Mouse (Mus musculus) kidney, postnatal 0 days (tissue): ENCODE measurements around the gene Npcd. TPM values are rescaled to one million over a fixed set of nuclear protein-coding genes. Genes with fewer than 3 reads are reported as not detected.

Experiments
- ATAC-seq: fragments of 200-750 bp; cut with Nextera tagmentation; replicated peaks from 2 replicates; pipeline ENCODE4 v1.8.0; 2017; ENCODE audit warnings: low read depth, moderate number of reproducible peaks, moderate TSS enrichment, moderate library complexity; ENCODE audit not compliant: low FRiP score
- DNase-seq: peaks from one replicate; pipeline ENCODE4 v3.0.0-alpha.2; 2016; ENCODE audit warnings: low spot score
- H3K27ac ChIP-seq: fragments of 300-500 bp; sonication (generic); 2 replicates; pipeline ENCODE4 v1.5.1; 2014; ENCODE audit warnings: mild to moderate bottlenecking
- H3K27me3 ChIP-seq: fragments of 300-500 bp; sonication (generic); 2 replicates; pipeline ENCODE4 v1.6.1; 2014; ENCODE audit warnings: low read length, mixed read lengths; ENCODE audit not compliant: insufficient read depth
- H3K36me3 ChIP-seq: fragments of 300-500 bp; sonication (generic); 2 replicates; pipeline ENCODE4 v1.6.1; 2014; ENCODE audit warnings: low read length, mixed read lengths; ENCODE audit not compliant: insufficient read depth
- H3K4me1 ChIP-seq: fragments of 300-500 bp; sonication (generic); replicated peaks from 2 replicates; pipeline ENCODE4 v1.6.1; 2014; ENCODE audit warnings: antibody characterized with exemption, low read length, mixed read lengths; ENCODE audit not compliant: insufficient read depth
- H3K4me2 ChIP-seq: fragments of 300-500 bp; sonication (generic); 2 replicates; pipeline ENCODE4 v1.6.1; 2014; ENCODE audit warnings: mild to moderate bottlenecking, low read length, moderate library complexity, mixed read lengths
- H3K4me3 ChIP-seq: fragments of 300-500 bp; sonication (generic); replicated peaks from 2 replicates; pipeline ENCODE4 v1.5.1; 2014; ENCODE audit warnings: low read depth, low read length
- H3K9ac ChIP-seq: fragments of 300-500 bp; sonication (generic); 2 replicates; pipeline ENCODE4 v1.6.1; 2014; ENCODE audit warnings: low read depth, low read length
- H3K9me3 ChIP-seq: fragments of 300-500 bp; sonication (generic); replicated peaks from 2 replicates; pipeline ENCODE4 v1.6.1; 2016; ENCODE audit warnings: low read length, inconsistent platforms, mixed read lengths
- CTCF ChIP-seq: IDR thresholded peaks from 2 replicates; pipeline ENCODE4 v1.5.1; 2016; ENCODE audit warnings: antibody characterized with exemption, low read depth, mild to moderate bottlenecking, moderate library complexity
- WGBS: fragments of 180-500 bp; shearing (Covaris S2); extraction: QIAGEN DNeasy Blood & Tissue Kit; methylation state at CpG from one replicate; pipeline ENCODE4 v1.1.7; 2014; 5-methylcytosine and 5-hydroxymethylcytosine counted together
- polyA plus RNA-seq: library from polyadenylated mRNA; unstranded; fragments of >200 nt; fragmentation: Nextera tagmentation; extraction: Ambion mirVana; gene quantifications from 2 replicates; pipeline ENCODE4 v1.2.1, GENCODE M21; 2015

Npcd gene
- polyA plus RNA-seq, 1 experiment from 2014 or later = 0.28 TPM

DNA sequence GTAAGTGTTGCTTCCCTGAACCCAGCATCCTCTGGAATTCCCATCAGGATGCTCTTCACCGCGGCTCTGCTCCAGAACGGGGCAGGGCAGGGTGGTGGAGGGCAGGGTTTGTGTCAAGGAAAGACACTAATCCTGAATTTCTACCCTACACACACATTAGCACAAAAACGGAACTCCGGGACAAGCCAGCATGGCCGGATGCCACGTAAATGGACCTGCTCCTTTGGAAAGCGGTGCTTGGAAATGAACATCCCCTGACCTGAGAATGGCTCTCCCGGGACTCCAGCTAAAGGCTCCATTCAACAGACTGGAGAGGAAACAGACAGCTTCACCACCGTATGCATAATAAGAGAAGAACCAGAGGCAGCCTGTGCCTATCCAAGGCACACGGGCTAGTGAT, 33.3 kb downstream of the Npcd start:
- H3K4me2 ChIP-seq = no peak overlapping the region
- no peaks in the 10 kb centered on the region for H3K36me3 ChIP-seq
- ATAC-seq (no peak), DNase-seq (no peak)
- H3K9ac ChIP-seq = no peak overlapping the region
- 0 out of 2 replicates have a peak, but pooled peaks cover 3% of the 10 kb centered on the region for H3K4me1 ChIP-seq
- H3K4me3 ChIP-seq = no peak overlapping the region
- H3K9me3 ChIP-seq = no peaks in the 10 kb centered on the region
- peaks cover 25% of the 10 kb centered on the region for H3K27me3 ChIP-seq
- H3K27ac ChIP-seq = no peak overlapping the region
- TF ChIP-seq CTCF = no peak
- 64% methylated on average over 11 of the region's 11 CpGs for WGBS

DNA sequence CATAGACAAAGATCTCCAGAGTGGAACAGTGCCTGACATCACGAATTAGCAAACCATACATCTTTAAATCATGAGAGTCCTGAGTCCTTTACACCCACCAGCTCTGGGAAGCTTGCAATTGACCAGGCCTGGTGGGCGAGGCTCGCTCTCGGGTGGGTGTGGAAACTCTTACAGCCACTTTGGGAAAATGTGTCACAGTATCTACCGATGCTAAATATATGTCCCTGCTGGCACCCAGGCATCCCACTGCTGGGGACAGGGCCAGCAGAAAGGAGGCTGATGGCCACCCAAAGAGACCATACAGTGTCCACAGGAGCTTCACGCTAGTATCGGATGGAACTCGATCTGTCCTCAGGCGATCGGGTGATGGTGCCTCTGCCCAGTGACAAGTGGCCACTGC, 35.4 kb downstream of the Npcd start:
- peaks cover 15% of the 10 kb centered on the region for H3K27me3 ChIP-seq
- no peak for TF ChIP-seq CTCF
- no peaks in the 10 kb centered on the region for H3K36me3 ChIP-seq
- WGBS = 77% methylated on average over 10 of the region's 10 CpGs
- no peaks in the 10 kb centered on the region for H3K9me3 ChIP-seq
- H3K4me2 ChIP-seq = no peak overlapping the region
- no peak for ATAC-seq
- H3K4me1 ChIP-seq = 0 out of 2 replicates have a peak, but pooled peaks cover under 1% of the 10 kb centered on the region
- H3K4me3 ChIP-seq = no peak overlapping the region
- no peak overlapping the region for H3K9ac ChIP-seq
- H3K27ac ChIP-seq = no peak overlapping the region
- DNase-seq = no peak

DNA sequence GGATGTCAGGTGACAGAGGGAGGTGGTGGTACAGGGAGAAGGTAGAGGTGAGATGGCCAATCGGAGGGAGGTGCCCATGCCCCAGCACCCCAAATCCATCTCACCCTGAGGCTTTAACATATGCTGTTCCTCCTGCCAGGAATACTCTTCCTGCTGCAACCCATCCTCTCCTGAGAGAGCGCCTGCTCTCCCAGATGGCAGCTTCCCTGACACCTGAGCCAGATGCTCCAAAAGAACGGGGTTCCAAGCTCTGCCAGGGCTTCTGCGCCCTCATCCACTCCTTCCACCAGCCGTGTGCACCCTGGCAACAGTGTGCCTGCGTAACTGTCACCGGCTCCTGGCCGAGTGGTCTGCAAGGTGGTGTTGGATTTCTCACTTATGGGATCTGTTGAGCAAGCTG, 36.4 kb downstream of the Npcd start:
- Histone ChIP-seq H3K4me3 (no peak overlapping the region), H3K27me3 (peaks cover 9% of the 10 kb centered on the region; the same call in 1 of the 2 replicates), H3K9ac (no peak overlapping the region), H3K4me1 (no peaks in the 10 kb centered on the region), H3K36me3 (no peaks in the 10 kb centered on the region), H3K27ac (no peak overlapping the region), H3K4me2 (no peak overlapping the region), H3K9me3 (no peaks in the 10 kb centered on the region)
- no peak for ATAC-seq
- WGBS = 59% methylated on average over 8 of the region's 8 CpGs
- no peak for TF ChIP-seq CTCF
- no peak for DNase-seq

DNA sequence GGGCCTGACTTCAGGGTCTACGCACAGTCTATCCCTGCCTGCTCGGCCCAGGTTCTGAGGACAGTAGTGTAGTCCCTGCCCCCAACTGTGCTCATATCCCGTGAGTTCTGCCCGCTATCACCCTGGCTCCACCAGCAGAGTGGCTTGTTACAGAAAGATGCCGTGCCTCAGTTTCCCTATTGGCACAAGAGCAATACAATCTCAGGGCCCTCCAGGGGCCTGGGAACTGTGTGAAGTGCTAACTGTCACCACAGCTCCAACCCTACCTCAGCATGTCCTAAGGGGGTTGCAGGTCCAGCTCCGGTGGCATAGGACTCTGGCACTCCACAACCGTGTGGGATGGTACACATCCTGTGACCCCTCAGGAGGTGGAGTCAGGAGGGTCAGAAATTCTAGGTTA, 36.9 kb downstream of the Npcd start:
- 78% methylated on average over 7 of the region's 7 CpGs for WGBS
- H3K36me3 ChIP-seq = no peaks in the 10 kb centered on the region

DNA sequence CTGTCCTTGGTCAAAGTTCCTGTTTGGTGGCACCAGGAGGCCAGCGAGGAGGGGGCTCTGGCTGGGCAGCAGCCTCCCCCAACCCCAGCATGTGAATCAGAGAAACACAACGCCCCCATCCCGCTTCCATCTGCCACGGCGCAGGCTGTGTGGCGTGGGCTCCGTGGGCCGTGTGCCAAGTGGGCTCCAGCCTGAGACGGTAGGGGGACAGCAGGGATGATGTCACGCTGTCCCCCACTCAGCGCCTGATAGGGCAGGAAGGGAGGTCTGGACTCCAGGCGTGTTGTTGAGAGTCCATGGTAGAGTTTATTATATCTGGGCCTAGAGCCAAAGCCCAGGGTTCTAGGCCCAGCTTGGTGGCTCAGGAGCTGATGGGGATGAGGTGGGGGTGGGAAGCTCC, 37.8 kb downstream of the Npcd start:
- no peak overlapping the region for H3K9ac ChIP-seq
- no peak for TF ChIP-seq CTCF
- DNase-seq (no peak), ATAC-seq (no peak)
- no peak overlapping the region for H3K4me3 ChIP-seq
- peaks cover 3% of the 10 kb centered on the region; the same call in 1 of the 2 replicates for H3K27me3 ChIP-seq
- H3K4me2 ChIP-seq = no peak overlapping the region
- H3K27ac ChIP-seq = no peak overlapping the region
- H3K36me3 ChIP-seq = no peaks in the 10 kb centered on the region
- 77% methylated on average over 12 of the region's 12 CpGs for WGBS
- H3K9me3 ChIP-seq = no peaks in the 10 kb centered on the region
- H3K4me1 ChIP-seq = no peaks in the 10 kb centered on the region

More for the DNA sequence above, 36.9 kb downstream of the Npcd start:
- DNase-seq = no peak
- no peak overlapping the region for H3K9ac ChIP-seq
- H3K4me2 ChIP-seq = no peak overlapping the region
- no peak for ATAC-seq
- no peak overlapping the region for H3K4me3 ChIP-seq
- peaks cover 3% of the 10 kb centered on the region; the same call in 1 of the 2 replicates for H3K27me3 ChIP-seq
- no peaks in the 10 kb centered on the region for H3K9me3 ChIP-seq
- no peaks in the 10 kb centered on the region for H3K4me1 ChIP-seq
- no peak for TF ChIP-seq CTCF
- no peak overlapping the region for H3K27ac ChIP-seq

DNA sequence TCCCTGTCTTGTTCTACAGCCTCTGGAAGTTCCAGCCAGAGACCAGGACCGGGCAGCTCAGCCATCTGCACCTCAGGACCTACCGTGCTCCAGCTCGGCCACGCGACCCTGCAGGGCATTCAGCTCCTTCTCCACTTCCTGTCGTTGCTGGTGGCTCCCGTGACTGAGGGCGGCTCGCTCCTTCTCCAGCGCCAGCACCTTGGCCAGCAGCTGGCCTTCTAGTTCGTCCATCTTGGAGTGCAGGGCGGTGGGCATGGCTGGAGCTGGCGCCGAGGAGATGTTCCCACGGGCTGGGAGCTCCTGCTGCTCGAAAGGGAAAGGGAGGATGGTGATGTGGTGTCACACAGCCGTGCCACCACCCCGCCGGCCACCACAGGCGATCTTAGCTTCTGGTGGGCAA, 39.9 kb downstream of the Npcd start:
- 22% methylated on average over 20 of the region's 20 CpGs for WGBS
- no peak overlapping the region for H3K4me3 ChIP-seq
- no peaks in the 10 kb centered on the region for H3K36me3 ChIP-seq
- DNase-seq (peak; percentile 53), ATAC-seq (no peak)
- TF ChIP-seq CTCF = no peak
- no peak overlapping the region for H3K27ac ChIP-seq
- no peaks in the 10 kb centered on the region for H3K4me1 ChIP-seq
- H3K4me2 ChIP-seq = no peak overlapping the region
- H3K27me3 ChIP-seq = no peaks in the 10 kb centered on the region
- no peaks in the 10 kb centered on the region for H3K9me3 ChIP-seq
- no peak overlapping the region for H3K9ac ChIP-seq

DNA sequence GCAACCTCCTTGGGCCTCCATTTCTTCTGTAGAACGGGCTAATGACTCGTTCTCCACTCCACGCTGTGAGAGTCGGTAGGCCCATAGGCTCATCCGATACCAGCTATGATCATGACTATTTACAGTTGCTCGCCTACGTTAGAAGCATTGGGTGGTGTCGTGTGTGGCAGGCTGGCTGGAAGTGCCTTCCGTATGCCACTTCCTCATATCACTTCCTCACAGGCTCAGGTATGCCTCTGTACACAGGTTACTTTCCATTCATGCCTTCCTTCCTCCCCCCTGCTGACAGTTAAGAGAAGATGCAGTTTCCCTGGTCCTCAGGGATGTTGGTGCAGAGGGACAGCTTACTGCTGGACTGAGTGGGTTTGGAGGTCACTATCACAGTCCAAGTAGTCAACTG, 41.0 kb downstream of the Npcd start:
- DNase-seq (no peak), ATAC-seq (no peak)
- no peak for TF ChIP-seq CTCF
- no peak overlapping the region for H3K4me2 ChIP-seq
- H3K36me3 ChIP-seq = no peaks in the 10 kb centered on the region
- H3K9ac ChIP-seq = no peak overlapping the region
- no peaks in the 10 kb centered on the region for H3K27me3 ChIP-seq
- no peak overlapping the region for H3K4me3 ChIP-seq
- no peak overlapping the region for H3K27ac ChIP-seq
- 89% methylated on average over 9 of the region's 9 CpGs for WGBS
- no peaks in the 10 kb centered on the region for H3K4me1 ChIP-seq
- no peaks in the 10 kb centered on the region for H3K9me3 ChIP-seq
